Mouse (Mus musculus) liver, embryonic 16.5 days (tissue): Measurements from ENCODE around the gene Safb. TPM values are rescaled to one million over a fixed set of nuclear protein-coding genes. Genes with fewer than 3 reads are reported as not detected.

Source experiments
- ATAC-seq: fragments of 200-750 bp; cut with Nextera tagmentation; 2 replicates; pipeline ENCODE4 v1.8.0; 2017; ENCODE audit warnings: low read depth, mild to moderate bottlenecking, moderate number of reproducible peaks, moderate library complexity
- H3K27ac ChIP-seq: fragments of 300-500 bp; sonication (generic); 2 replicates; pipeline ENCODE4 v1.5.1; 2014; ENCODE audit warnings: mild to moderate bottlenecking, low read length
- H3K27me3 ChIP-seq: fragments of 300-500 bp; sonication (generic); 2 replicates; pipeline ENCODE4 v1.6.1; 2014; ENCODE audit warnings: low read depth, low read length, mixed read lengths; ENCODE audit not compliant: control insufficient read depth, insufficient read depth
- H3K36me3 ChIP-seq: fragments of 300-500 bp; sonication (generic); 2 replicates; pipeline ENCODE4 v1.6.1; 2014; ENCODE audit warnings: mild to moderate bottlenecking; ENCODE audit not compliant: control insufficient read depth, insufficient read depth
- H3K4me1 ChIP-seq: fragments of 300-500 bp; sonication (generic); 2 replicates; pipeline ENCODE4 v1.6.1; 2014; ENCODE audit warnings: low read depth, low read length, mixed read lengths; ENCODE audit not compliant: control insufficient read depth
- H3K4me2 ChIP-seq: fragments of 300-500 bp; sonication (generic); 2 replicates; pipeline ENCODE4 v1.6.1; 2014; ENCODE audit warnings: low read depth, low read length, mixed read lengths
- H3K4me3 ChIP-seq: fragments of 300-500 bp; sonication (generic); 2 replicates; pipeline ENCODE4 v1.5.1; 2014; ENCODE audit warnings: low read depth, mild to moderate bottlenecking, low read length
- H3K9ac ChIP-seq: fragments of 300-500 bp; sonication (generic); 2 replicates; pipeline ENCODE4 v1.6.1; 2014; ENCODE audit warnings: low read depth, low read length
- H3K9me3 ChIP-seq: fragments of 300-500 bp; sonication (generic); replicated peaks from 2 replicates; pipeline ENCODE4 v1.6.1; 2016; ENCODE audit warnings: low read length; ENCODE audit not compliant: control insufficient read depth
- WGBS: fragments of 180-500 bp; shearing (Covaris S2); extraction: QIAGEN DNeasy Blood & Tissue Kit; methylation state at CpG from one replicate; pipeline ENCODE4 v1.1.7; 2014; ENCODE audit not compliant: insufficient replicate concordance; 5-methylcytosine and 5-hydroxymethylcytosine counted together
- polyA plus RNA-seq: library from polyadenylated mRNA; unstranded; fragments of >200 nt; fragmentation: Nextera tagmentation; extraction: Ambion mirVana; gene quantifications from 2 replicates; pipeline ENCODE4 v1.2.1, GENCODE M21; 2015

The Safb gene
- polyA plus RNA-seq, result 38.7 and 38.9 TPM in 2 replicates

- no peaks in the 10 kb centered on the region for H3K27me3 ChIP-seq
These were observed at the start of gene Safb, which contains the start of gene Safb2 for GRCm38 (mm10) chr17:56584257-56585130. Gene Safb, plus strand, starts transcription at chr17:56584825. Gene Safb2, minus strand, starts transcription at chr17:56584585.

GRCm38 (mm10) chr17:56536192-56536591, 48.4 kb upstream of the Safb start:
- Histone ChIP-seq H3K4me3 (no peak overlapping the region), H3K9me3 (no peaks in the 10 kb centered on the region), H3K4me1 (no peaks in the 10 kb centered on the region), H3K36me3 (no peaks in the 10 kb centered on the region), H3K27ac (no peak overlapping the region), H3K9ac (no peak overlapping the region), H3K4me2 (no peak overlapping the region), H3K27me3 (no peaks in the 10 kb centered on the region)
- 40% methylated on average over 14 of the region's 14 CpGs for WGBS
- ATAC-seq, result no peak

More at GRCm38 (mm10) chr17:56584257-56585130, at the start of gene Safb, which contains the start of gene Safb2:
- Histone ChIP-seq H3K4me3 (peak within 1 kb of the TSS; percentile 96), H3K36me3 (peaks cover 40% of the 10 kb centered on the region), H3K9ac (peak within 1 kb of the TSS; percentile 96), H3K9me3 (no peaks in the 10 kb centered on the region), H3K4me1 (peaks cover 36% of the 10 kb centered on the region), H3K4me2 (peak within 1 kb of the TSS; percentile 86), H3K27ac (peak within 1 kb of the TSS; percentile 97)
- under 1% methylated on average over 93 of the region's 101 CpGs for WGBS
- ATAC-seq, result peak; percentile 92

- H3K36me3 ChIP-seq, result no peaks in the 10 kb centered on the region
- no peaks in the 10 kb centered on the region for H3K4me1 ChIP-seq
- no peaks in the 10 kb centered on the region for H3K27me3 ChIP-seq
- ATAC-seq, result no peak
- no peaks in the 10 kb centered on the region for H3K9me3 ChIP-seq
- no peak overlapping the region for H3K27ac ChIP-seq
- 53% methylated on average over 3 of the region's 3 CpGs for WGBS
- H3K9ac ChIP-seq, result no peak overlapping the region
- H3K4me3 ChIP-seq, result no peak overlapping the region
- no peak overlapping the region for H3K4me2 ChIP-seq
These were observed 47.8 kb upstream of the Safb start for GRCm38 (mm10) chr17:56536874-56537273.

DNA sequence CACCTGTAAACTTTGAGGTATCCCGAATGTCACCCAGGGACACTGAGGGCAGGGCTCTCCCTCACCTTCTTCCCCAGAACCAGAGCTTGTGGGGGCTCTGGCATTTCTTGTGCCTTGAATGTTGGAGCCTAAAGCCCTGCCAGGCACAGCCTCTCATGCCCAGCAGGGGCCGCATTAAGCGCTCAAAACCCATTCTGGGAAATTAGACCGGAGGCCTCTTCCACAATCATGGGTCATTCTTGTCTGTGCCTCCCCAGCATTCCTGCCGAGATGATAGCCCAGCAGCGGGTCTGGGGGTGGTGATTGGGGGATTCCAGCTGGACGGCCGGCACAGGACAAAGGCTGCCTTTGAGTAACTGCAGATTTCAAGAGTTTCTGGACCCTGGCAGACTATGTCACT, 46.7 kb upstream of the Safb start:
- no peak overlapping the region for H3K9ac ChIP-seq
- H3K4me2 ChIP-seq, result no peak overlapping the region
- H3K27me3 ChIP-seq, result no peaks in the 10 kb centered on the region
- H3K4me3 ChIP-seq, result no peak overlapping the region
- no peaks in the 10 kb centered on the region for H3K36me3 ChIP-seq
- no peak for ATAC-seq
- 42% methylated on average over 8 of the region's 8 CpGs for WGBS
- no peak overlapping the region for H3K27ac ChIP-seq
- H3K4me1 ChIP-seq, result no peaks in the 10 kb centered on the region
- H3K9me3 ChIP-seq, result no peaks in the 10 kb centered on the region

DNA sequence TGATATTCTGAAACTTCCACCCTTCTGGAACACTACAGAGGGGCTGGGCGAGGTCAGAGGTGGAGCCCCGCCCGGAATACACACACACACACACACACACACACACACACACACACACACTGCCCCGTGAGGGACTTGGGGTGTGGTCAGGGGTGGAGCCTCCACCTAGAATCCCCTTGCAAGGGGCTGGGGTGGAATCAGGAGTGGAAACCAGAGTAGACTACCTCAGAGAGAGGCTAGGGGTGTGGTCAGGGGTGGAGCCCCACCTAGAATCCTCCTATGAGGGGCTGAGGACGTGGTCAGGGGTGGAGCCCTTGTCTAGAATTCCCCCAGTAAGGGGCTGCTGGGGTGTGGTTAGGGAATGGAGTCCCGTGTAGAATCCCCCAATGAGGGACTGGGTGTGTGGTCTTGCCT, 44.1 kb upstream of the Safb start:
- H3K4me1 ChIP-seq, result no peaks in the 10 kb centered on the region
- H3K4me2 ChIP-seq, result no peak overlapping the region
- no peak overlapping the region for H3K4me3 ChIP-seq
- H3K9me3 ChIP-seq, result no peaks in the 10 kb centered on the region
- H3K9ac ChIP-seq, result no peak overlapping the region
- ATAC-seq, result peak; percentile 30; the same call in 1 of the 2 replicates
- no peaks in the 10 kb centered on the region for H3K36me3 ChIP-seq
- 23% methylated on average over 6 of the region's 6 CpGs for whole genome bisulfite sequencing
- no peak overlapping the region for H3K27ac ChIP-seq
- no peaks in the 10 kb centered on the region for H3K27me3 ChIP-seq

DNA sequence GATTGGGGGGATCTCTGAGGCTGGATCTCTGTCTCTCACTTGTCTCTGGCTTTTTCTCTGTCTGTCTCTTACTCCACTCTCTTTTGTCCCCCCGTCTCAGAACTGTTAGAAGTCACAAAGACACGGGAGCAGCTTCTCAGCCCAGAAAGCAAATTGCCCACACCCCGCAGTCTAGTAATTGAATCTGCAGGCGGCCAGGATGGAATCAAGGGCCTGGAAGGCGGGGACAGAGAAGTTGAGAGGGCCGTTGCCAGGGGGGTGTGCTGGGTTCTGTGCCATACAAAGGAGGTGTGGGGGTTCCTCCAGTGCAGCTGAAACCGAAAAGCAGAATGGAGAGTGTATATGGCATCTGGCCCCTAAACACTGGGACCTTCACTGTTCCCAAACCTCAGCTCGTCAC, 41.9 kb upstream of the Safb start:
- Histone ChIP-seq H3K4me3 (no peak overlapping the region), H3K27me3 (no peaks in the 10 kb centered on the region), H3K9ac (no peak overlapping the region), H3K4me1 (no peaks in the 10 kb centered on the region), H3K4me2 (no peak overlapping the region), H3K36me3 (no peaks in the 10 kb centered on the region), H3K9me3 (no peaks in the 10 kb centered on the region), H3K27ac (no peak overlapping the region)
- no peak for ATAC-seq
- WGBS, result 48% methylated on average over 8 of the region's 8 CpGs

DNA sequence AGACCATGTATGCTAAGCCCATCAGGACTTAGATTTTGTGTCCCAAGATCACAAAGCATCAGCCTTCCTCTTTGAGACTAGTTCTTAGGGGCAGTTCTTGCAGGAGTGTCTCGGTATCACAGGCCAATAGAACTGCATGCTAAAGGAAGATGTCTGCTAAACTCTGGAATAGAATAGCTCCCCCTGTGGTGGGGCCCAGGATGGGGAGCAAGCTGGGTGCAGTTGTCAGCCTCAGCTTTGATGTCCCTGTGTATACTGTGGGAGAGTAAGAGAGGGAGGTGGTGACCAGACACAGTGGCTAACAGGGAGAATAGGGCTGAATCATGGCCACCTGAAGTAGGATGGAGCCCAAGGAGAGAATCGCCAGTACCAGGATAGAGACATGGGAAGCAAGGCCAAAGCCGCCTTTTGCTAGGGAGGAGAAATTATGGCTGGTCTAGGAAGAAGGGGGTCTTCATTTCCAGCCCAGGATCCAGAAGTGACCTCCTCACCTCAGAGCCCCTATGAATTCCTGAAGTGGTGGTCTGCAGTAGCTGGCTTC, 40.9 kb upstream of the Safb start:
- ATAC-seq, result no peak

GRCm38 (mm10) chr17:56544699-56545387, 39.8 kb upstream of the Safb start:
- H3K27ac ChIP-seq, result no peak overlapping the region
- no peaks in the 10 kb centered on the region for H3K9me3 ChIP-seq
- H3K4me3 ChIP-seq, result no peak overlapping the region
- 61% methylated on average over 7 of the region's 7 CpGs for whole genome bisulfite sequencing
- no peaks in the 10 kb centered on the region for H3K36me3 ChIP-seq
- no peak overlapping the region for H3K9ac ChIP-seq
- no peak overlapping the region for H3K4me2 ChIP-seq
- ATAC-seq, result no peak
- no peaks in the 10 kb centered on the region for H3K27me3 ChIP-seq
- no peaks in the 10 kb centered on the region for H3K4me1 ChIP-seq

More for the DNA sequence above, 40.9 kb upstream of the Safb start:
- H3K4me2 ChIP-seq, result no peak overlapping the region
- H3K4me1 ChIP-seq, result no peaks in the 10 kb centered on the region
- no peak overlapping the region for H3K4me3 ChIP-seq
- H3K36me3 ChIP-seq, result no peaks in the 10 kb centered on the region
- no peaks in the 10 kb centered on the region for H3K9me3 ChIP-seq
- no peak overlapping the region for H3K27ac ChIP-seq
- no peak overlapping the region for H3K9ac ChIP-seq
- H3K27me3 ChIP-seq, result no peaks in the 10 kb centered on the region
- whole genome bisulfite sequencing, result 51% methylated on average over 3 of the region's 3 CpGs
